Mouse (Mus musculus) NIH3T3 (cell line): ENCODE measurements at regions not wholly inside any gene's neighbourhood (a gene's known extent, or its start where the extent isn't known, plus 50 kb on each side); places are given as distances from the start of the nearest gene placed in this dataset.

Source experiments
- DNase-seq: peaks from one replicate; pipeline ENCODE4 v3.0.0-alpha.2; 2012; ENCODE audit warnings: low read depth

- no peak for DNase-seq
Measured at GRCm38 (mm10) chrX:163812431-163812830, 51.3 kb upstream of the Rnf138rt1 start.

- peak; percentile 53 for DNase-seq
Measured at GRCm38 (mm10) chrX:163814806-163815205, 53.7 kb upstream of the Rnf138rt1 start.

- no peak for DNase-seq
Measured at GRCm38 (mm10) chrX:163822298-163822697, 61.2 kb upstream of the Rnf138rt1 start.

GRCm38 (mm10) chrX:163827461-163827860 lies 66.3 kb upstream of the Rnf138rt1 start:
- DNase-seq, result peak; percentile 64

- DNase-seq, result no peak
Measured at GRCm38 (mm10) chrX:163845408-163845807, 63.4 kb upstream of the Ap1s2 start.

GRCm38 (mm10) chrX:163846890-163847289 lies 61.9 kb upstream of the Ap1s2 start:
- DNase-seq, result peak; percentile 56

GRCm38 (mm10) chrX:163847651-163848050 lies 61.2 kb upstream of the Ap1s2 start:
- peak; percentile 31 for DNase-seq

GRCm38 (mm10) chrX:163848510-163849199 lies 60.2 kb upstream of the Ap1s2 start:
- DNase-seq, result peak; percentile 28

GRCm38 (mm10) chrX:163850915-163851599 lies 57.8 kb upstream of the Ap1s2 start:
- no peak for DNase-seq

GRCm38 (mm10) chrX:163858494-163858893 lies 50.3 kb upstream of the Ap1s2 start:
- DNase-seq, result peak; percentile 30
